Mouse (Mus musculus) embryonic facial prominence, embryonic 11.5 days (tissue): ENCODE results near the gene Sox1. TPM values are rescaled to one million over a fixed set of nuclear protein-coding genes. Genes with fewer than 3 reads are reported as not detected.

Experiments
- ATAC-seq: fragments of 200-750 bp; cut with Nextera tagmentation; replicated peaks from 2 replicates; pipeline ENCODE4 v1.8.0; 2017; ENCODE audit warnings: low read depth; ENCODE audit not compliant: insufficient number of reproducible peaks, low FRiP score, low TSS enrichment
- DNase-seq: peaks from one replicate; pipeline ENCODE4 v3.0.0-alpha.2; 2015; ENCODE audit warnings: low spot score
- H3K27ac ChIP-seq: fragments of 300-500 bp; sonication (generic); replicated peaks from 2 replicates; pipeline ENCODE4 v1.5.1; 2014; ENCODE audit warnings: mild to moderate bottlenecking, low read depth, low read length, control low read depth
- H3K27me3 ChIP-seq: fragments of 300-500 bp; sonication (generic); 2 replicates; pipeline ENCODE4 v1.6.1; 2014; ENCODE audit warnings: mild to moderate bottlenecking, low read length, moderate library complexity, mixed read lengths; ENCODE audit not compliant: control insufficient read depth, insufficient read depth
- H3K36me3 ChIP-seq: fragments of 300-500 bp; sonication (generic); replicated peaks from 2 replicates; pipeline ENCODE4 v1.6.1; 2014; ENCODE audit warnings: low read depth, mild to moderate bottlenecking, low read length, moderate library complexity, mixed read lengths; ENCODE audit not compliant: control insufficient read depth, insufficient read depth
- H3K4me1 ChIP-seq: fragments of 300-500 bp; sonication (generic); 2 replicates; pipeline ENCODE4 v1.6.1; 2014; ENCODE audit warnings: low read length, mixed read lengths; ENCODE audit not compliant: control insufficient read depth, insufficient read depth
- H3K4me2 ChIP-seq: fragments of 300-500 bp; sonication (generic); 2 replicates; pipeline ENCODE4 v1.6.1; 2014; ENCODE audit warnings: low read depth, mild to moderate bottlenecking, control low read depth, low read length, moderate library complexity
- H3K4me3 ChIP-seq: fragments of 300-500 bp; sonication (generic); 2 replicates; pipeline ENCODE4 v1.5.1; 2014; ENCODE audit warnings: low read depth, low read length, control low read depth
- H3K9ac ChIP-seq: fragments of 300-500 bp; sonication (generic); replicated peaks from 2 replicates; pipeline ENCODE4 v1.6.1; 2014; ENCODE audit warnings: mild to moderate bottlenecking, control low read depth, low read length
- H3K9me3 ChIP-seq: fragments of 300-500 bp; sonication (generic); replicated peaks from 2 replicates; pipeline ENCODE4 v1.6.1; 2016; ENCODE audit warnings: mild to moderate bottlenecking, low read length, inconsistent platforms, mixed read lengths; ENCODE audit not compliant: control insufficient read depth
- WGBS: fragments of 180-500 bp; shearing (Covaris S2); extraction: QIAGEN DNeasy Blood & Tissue Kit; methylation state at CpG from one replicate; pipeline ENCODE4 v1.1.7; 2014; 5-methylcytosine and 5-hydroxymethylcytosine counted together
- polyA plus RNA-seq: library from polyadenylated mRNA; unstranded; fragments of >200 nt; fragmentation: Nextera tagmentation; extraction: Ambion mirVana; gene quantifications from 2 replicates; pipeline ENCODE4 v1.2.1, GENCODE M21; 2014

Gene Sox1
- polyA plus RNA-seq, 1 experiment from 2014 or later, result 1.8 TPM

DNA sequence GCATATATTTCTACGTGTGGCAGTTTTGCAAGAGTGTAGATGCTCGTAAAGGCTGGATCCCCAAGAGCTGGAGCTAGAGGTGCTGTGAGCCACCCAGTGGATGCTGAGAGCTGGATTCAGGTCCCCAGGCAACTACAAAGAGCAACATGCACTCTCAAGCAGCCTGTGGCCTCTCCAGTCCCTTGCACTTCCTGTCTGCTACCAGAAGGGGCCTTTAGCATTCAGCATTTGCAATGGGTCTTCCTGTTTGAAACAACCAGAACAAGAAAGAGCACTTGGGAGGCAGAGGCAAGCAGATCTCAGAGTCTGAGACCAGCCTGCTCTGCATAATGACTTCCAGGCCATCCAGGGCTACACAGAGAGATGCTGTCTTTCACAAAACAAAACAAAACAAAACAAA lies 25.4 kb downstream of the Sox1 start:
- no peak for ATAC-seq
- Histone ChIP-seq H3K4me3 (no peak overlapping the region), H3K4me2 (no peak overlapping the region), H3K9ac (no peak overlapping the region), H3K9me3 (no peaks in the 10 kb centered on the region), H3K4me1 (no peaks in the 10 kb centered on the region), H3K27me3 (peaks cover 5% of the 10 kb centered on the region; the same call in 1 of the 2 replicates), H3K36me3 (no peaks in the 10 kb centered on the region), H3K27ac (no peak overlapping the region)
- WGBS, result 76% methylated on average over 2 of the region's 2 CpGs
- no peak for DNase-seq

DNA sequence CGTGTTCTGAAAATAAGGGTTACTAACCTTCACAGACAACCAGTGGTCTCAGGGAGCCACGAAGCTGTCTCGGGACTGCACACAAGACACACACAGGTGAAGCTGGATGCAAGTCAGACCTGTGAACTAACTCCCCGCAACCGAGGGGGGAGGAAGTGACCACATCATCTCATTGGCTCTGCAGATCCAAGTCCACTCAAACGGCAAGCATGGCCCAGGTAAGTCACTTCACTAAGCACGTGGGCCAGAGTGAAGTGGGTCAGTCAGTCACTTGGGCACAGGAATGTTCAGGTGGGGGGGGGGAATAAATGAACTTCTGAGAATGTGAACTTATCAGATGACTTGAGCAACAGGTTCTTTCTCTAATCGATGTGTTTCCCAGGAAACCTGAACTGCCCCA lies 30.8 kb downstream of the Sox1 start:
- H3K4me3 ChIP-seq, result no peak overlapping the region
- no peak overlapping the region for H3K9ac ChIP-seq
- no peaks in the 10 kb centered on the region for H3K36me3 ChIP-seq
- H3K9me3 ChIP-seq, result no peaks in the 10 kb centered on the region
- H3K4me1 ChIP-seq, result peaks cover 4% of the 10 kb centered on the region
- no peak overlapping the region for H3K27ac ChIP-seq
- no peak for DNase-seq
- H3K4me2 ChIP-seq, result no peak overlapping the region
- peaks cover 46% of the 10 kb centered on the region for H3K27me3 ChIP-seq
- no peak for ATAC-seq
- 88% methylated on average over 8 of the region's 8 CpGs for WGBS

DNA sequence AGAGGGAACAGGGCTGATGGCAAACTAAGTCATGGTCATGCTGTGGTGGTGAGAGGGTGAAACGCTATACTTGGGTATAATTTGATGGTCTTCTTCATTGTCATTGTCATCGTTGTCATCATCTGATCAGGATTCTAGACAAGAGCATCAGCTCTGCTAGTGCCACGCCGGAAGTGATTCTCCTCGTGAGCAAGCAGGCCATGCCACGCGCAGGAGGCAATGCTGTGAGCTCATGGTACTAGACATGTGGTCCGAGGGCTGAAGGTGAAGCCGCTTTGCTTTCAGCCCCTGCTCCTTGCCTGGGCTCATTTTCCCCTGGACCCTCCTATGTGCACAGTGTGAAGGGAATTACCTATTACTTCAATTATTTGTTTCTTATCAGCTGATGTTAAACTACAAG lies 32.3 kb downstream of the Sox1 start:
- peaks cover 60% of the 10 kb centered on the region for H3K27me3 ChIP-seq

GRCm38 (mm10) chr8:12427886-12428799 lies 33.0 kb downstream of the Sox1 start:
- ATAC-seq, result no peak
- Histone ChIP-seq H3K4me1 (peaks cover 7% of the 10 kb centered on the region), H3K27ac (no peak overlapping the region; the same call in 1 of the 2 replicates), H3K36me3 (no peaks in the 10 kb centered on the region), H3K9me3 (no peaks in the 10 kb centered on the region), H3K27me3 (peaks cover 68% of the 10 kb centered on the region), H3K4me3 (no peak overlapping the region), H3K9ac (no peak overlapping the region), H3K4me2 (no peak overlapping the region)
- 24% methylated on average over 26 of the region's 26 CpGs for WGBS
- peak; percentile 24 for DNase-seq

More for the DNA sequence above, 32.3 kb downstream of the Sox1 start:
- H3K9me3 ChIP-seq, result no peaks in the 10 kb centered on the region
- WGBS, result 80% methylated on average over 9 of the region's 9 CpGs
- H3K4me2 ChIP-seq, result no peak overlapping the region
- ATAC-seq (no peak), DNase-seq (no peak)
- H3K36me3 ChIP-seq, result no peaks in the 10 kb centered on the region
- H3K27ac ChIP-seq, result no peak overlapping the region
- H3K9ac ChIP-seq, result no peak overlapping the region
- H3K4me3 ChIP-seq, result no peak overlapping the region
- H3K4me1 ChIP-seq, result peaks cover 7% of the 10 kb centered on the region

DNA sequence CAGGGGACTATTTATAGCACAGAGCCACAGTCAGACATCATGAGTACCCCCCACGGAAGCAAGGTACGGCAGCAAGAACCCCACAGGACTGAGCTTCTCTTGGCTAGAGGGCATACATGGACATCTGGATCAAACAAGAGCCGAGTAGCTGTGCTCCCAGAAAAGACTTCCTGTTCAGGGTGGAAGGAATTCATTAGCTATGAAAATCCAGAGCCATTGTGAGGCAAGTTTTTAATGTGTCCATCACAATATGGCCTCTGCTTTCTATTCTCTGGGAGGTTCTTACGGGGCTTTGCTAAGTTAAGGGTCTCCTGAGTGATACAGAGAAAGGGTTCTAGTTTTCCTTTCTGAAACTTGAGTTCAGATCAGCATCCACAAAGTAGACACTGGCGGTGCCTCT lies 33.8 kb downstream of the Sox1 start:
- Histone ChIP-seq H3K27ac (no peak overlapping the region; the same call in 1 of the 2 replicates), H3K4me3 (no peak overlapping the region)
- WGBS, result 25% methylated on average over 5 of the region's 5 CpGs

GRCm38 (mm10) chr8:12429601-12430172 lies 34.6 kb downstream of the Sox1 start:
- H3K4me3 ChIP-seq, result no peak overlapping the region
- no peak overlapping the region for H3K9ac ChIP-seq
- no peaks in the 10 kb centered on the region for H3K36me3 ChIP-seq
- 6% methylated on average over 9 of the region's 9 CpGs for WGBS
- no peak overlapping the region for H3K27ac ChIP-seq
- ATAC-seq (0 out of 2 replicates have a peak, but pooled peaks have one; percentile 4), DNase-seq (no peak)
- peaks cover 7% of the 10 kb centered on the region for H3K4me1 ChIP-seq
- H3K9me3 ChIP-seq, result no peaks in the 10 kb centered on the region
- no peak overlapping the region for H3K4me2 ChIP-seq
- H3K27me3 ChIP-seq, result peaks cover 76% of the 10 kb centered on the region

More for the DNA sequence above, 33.8 kb downstream of the Sox1 start:
- Histone ChIP-seq H3K9me3 (no peaks in the 10 kb centered on the region), H3K4me2 (no peak overlapping the region), H3K27me3 (peaks cover 74% of the 10 kb centered on the region), H3K9ac (no peak overlapping the region), H3K36me3 (no peaks in the 10 kb centered on the region), H3K4me1 (peaks cover 7% of the 10 kb centered on the region)
- DNase-seq, result peak; percentile 25
- no peak for ATAC-seq

DNA sequence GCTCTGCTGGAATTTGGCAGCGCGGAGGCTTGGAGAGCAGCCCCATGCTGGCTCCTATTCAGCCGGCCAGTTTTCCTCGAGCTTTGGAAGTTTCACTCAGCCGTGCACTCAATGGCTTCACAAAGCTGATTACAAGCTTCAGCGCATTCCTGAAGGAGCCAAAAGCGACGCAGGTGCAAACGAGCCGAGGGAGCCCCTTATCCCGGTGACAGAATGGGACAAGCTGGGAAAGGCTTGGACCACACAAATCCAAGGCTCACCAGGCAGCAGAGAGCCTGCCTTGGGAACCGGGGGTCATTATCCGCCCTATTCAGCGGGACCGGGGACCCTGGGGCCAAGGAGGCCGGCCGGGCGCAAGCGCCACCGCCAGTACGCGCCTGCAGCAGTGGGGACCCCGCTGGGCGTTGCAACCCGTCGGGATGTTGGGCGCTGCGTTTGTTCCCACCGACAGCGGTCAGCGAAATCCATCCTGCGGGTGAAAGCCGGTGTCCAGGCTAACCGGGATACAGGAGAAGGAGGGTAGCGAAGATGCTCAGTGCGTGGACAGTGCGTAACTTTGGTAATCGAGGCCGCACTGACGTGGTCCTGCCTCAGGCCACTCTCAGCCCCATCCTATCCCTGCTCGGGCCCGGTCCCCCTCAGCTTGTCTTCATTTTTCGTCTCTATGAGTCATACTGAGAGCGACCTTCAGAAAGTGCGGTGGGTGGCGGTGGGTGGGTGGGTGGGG lies 35.2 kb downstream of the Sox1 start:
- H3K27me3 ChIP-seq, result peaks cover 73% of the 10 kb centered on the region
- no peak overlapping the region for H3K27ac ChIP-seq
- no peaks in the 10 kb centered on the region for H3K36me3 ChIP-seq
- WGBS, result 1% methylated on average over 46 of the region's 46 CpGs
- H3K4me1 ChIP-seq, result peaks cover 7% of the 10 kb centered on the region
- no peak overlapping the region; the same call in 1 of the 2 replicates for H3K9ac ChIP-seq
- no peaks in the 10 kb centered on the region for H3K9me3 ChIP-seq
- ATAC-seq (peak; percentile 75), DNase-seq (peak; percentile 68)
- H3K4me3 ChIP-seq, result peak overlapping the region; percentile 12; the same call in 1 of the 2 replicates
- H3K4me2 ChIP-seq, result peak overlapping the region; percentile 13
